Mouse (Mus musculus) layer of hippocampus, adult 11-12 months (tissue): ENCODE results near the gene Xkr7.

Experiments
- DNase-seq: peaks from one replicate; pipeline ENCODE4 v3.0.0; 2022; ENCODE audit warnings: low spot score

Gene Xkr7

GRCm38 (mm10) chr2:153032973-153033372 lies 1.3 kb downstream of the Xkr7 start:
- DNase-seq = no peak

- DNase-seq = no peak
Observed at GRCm38 (mm10) chr2:153033545-153034230, 2.0 kb downstream of the Xkr7 start.

DNA sequence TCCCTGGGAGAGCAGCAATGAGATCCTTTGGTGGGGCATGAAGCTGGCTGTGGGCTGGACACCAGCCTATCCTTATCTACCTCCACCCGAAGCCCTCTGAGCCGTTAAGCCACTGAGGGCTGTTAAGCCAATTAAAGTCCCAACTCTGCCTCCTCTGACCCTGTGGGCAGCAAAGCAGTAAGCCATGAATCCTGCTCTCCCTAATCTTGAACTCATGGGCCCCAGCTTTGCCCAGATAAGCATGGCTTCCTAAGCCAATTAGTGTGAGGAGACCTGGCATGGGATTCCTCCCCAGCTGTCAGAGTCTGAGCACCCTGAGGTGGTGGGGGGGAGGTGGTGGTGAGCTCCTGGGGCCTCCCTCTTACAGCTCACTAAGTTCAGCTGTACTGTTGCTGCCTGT lies 5.0 kb downstream of the Xkr7 start:
- no peak for DNase-seq

- DNase-seq = no peak
Observed at GRCm38 (mm10) chr2:153043886-153044285, 12.2 kb downstream of the Xkr7 start.

DNA sequence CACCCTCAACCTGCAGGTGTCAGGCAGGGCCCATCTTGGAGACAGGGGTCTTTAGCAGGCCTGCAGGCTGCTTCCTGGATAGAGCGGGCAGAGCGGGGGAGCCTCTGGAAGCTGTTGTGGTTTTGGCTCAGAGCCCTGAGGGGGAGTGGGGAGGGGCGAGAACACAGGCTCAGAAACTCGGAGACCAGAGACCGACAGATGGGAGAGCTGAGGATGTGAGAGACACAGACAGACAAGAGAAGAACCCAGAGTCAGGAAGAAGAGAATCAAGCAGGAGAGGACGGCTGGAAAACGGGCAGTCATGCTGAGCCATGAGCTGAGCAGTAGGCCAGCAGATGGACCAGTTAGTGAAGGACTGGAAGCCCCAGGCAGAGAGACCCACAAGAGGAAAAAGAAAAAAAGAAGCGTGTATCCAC lies 14.2 kb downstream of the Xkr7 start:
- DNase-seq = peak; percentile 20

GRCm38 (mm10) chr2:153047828-153048465 lies 16.3 kb downstream of the Xkr7 start:
- DNase-seq = peak; percentile 40

DNA sequence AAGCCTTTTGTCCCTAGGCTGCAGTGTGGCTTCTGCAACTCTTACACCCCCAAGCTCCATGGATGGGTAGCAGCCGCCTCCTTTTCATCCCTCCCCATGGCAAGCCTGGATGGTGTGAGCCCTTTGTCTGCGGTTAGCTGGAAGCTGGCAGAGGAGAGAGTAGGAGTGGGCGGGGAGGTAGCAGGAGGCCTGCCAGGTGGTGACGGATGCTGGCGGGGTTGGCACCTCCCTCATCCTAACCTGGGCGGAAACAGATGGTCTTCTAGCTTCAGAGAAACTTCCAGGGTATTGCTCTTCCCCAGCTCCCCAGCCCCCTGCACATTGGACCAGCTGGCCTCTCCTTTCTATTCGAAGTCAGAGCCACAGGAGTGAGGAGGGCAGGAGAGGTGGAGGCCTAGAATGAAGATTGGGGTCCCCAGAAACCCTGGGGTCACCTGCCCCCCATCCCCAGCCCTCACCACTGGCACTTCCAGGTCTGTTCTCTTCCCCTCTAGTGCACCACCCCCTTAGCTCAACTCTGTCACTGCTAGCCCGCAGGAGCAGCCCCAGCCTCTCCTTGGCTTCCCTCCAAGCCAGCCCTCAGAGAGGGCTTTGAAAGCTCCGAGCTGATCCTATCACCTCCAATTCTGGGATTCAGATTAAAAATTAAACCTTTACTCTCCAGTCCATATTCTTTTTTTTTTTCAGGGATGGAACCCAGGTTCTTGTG lies 17.8 kb downstream of the Xkr7 start:
- peak; percentile 21 for DNase-seq

DNA sequence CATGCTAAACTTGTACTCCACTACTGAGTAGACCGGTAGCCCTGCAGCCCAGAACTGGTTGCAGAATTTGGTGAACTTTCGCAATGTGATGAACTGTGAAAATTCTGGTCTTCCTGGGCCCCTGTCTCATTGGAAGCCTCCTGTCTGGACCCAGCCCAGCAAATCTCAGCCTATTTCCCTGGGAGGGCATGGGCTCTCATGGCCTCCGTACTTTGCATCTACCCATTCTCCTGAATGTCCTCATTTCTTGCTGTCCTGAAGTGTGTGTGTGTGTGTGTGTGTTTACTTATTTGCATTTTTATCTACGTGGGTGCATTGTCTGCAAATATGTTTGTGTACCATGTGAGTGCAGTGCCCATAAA lies 18.3 kb downstream of the Xkr7 start:
- no peak for DNase-seq

DNA sequence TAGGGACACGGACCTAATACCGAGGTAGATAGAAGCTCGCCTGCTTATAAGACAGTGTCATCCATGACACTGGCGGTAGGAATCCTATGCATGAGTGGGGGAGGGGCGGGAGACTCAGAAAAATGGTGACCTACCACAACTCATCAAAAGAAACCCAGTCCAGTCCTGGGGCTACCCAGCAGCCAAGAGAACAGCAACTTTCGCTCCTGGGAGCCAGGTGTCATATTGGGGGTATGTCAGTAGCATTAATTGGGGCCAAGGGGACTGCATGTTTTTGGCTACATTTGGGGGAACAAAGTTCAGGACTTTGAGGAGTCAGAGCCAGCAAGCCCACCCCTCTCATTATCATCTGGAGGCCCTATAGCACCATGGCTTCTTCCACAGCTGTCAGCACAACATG lies 19.4 kb downstream of the Xkr7 start:
- no peak for DNase-seq

DNA sequence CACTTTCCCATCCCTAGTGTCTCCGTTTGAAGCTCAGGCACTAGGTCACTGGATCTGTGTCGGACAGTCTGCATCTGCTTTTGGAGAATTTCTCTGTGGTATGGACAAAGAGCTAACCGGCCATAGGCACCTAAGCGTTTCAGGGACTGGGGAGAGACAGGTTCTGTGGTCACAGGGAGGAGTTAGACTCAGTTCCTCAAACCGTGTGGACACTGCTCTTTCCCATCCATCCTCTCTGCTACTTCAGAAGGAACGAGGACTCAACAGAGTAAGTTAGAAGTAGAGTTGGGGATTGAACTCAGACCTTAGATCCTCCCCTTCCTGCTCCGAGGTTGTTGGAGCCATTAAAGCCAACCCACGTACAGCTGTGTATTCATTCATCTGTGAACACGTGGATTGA lies 19.9 kb downstream of the Xkr7 start:
- no peak for DNase-seq

- DNase-seq = no peak
Observed at GRCm38 (mm10) chr2:153052700-153053351, 21.2 kb downstream of the Xkr7 start.

DNA sequence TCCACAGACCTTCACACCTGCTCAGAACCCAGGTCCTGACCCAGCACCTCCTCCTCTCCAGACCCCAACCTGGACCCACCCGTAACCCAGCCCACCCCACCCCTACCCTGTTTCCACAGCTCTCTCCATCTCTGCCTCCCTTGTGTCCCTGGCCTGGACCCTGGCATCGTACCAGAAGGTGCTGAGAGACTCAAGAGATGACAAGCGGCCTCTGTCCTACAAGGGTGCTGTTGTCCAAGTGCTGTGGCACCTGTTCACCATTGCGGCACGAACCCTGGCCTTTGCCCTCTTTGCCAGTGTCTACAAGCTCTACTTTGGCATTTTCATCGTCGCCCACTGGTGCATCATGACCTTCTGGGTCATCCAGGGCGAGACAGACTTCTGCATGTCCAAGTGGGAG lies 22.2 kb downstream of the Xkr7 start:
- DNase-seq = no peak

DNA sequence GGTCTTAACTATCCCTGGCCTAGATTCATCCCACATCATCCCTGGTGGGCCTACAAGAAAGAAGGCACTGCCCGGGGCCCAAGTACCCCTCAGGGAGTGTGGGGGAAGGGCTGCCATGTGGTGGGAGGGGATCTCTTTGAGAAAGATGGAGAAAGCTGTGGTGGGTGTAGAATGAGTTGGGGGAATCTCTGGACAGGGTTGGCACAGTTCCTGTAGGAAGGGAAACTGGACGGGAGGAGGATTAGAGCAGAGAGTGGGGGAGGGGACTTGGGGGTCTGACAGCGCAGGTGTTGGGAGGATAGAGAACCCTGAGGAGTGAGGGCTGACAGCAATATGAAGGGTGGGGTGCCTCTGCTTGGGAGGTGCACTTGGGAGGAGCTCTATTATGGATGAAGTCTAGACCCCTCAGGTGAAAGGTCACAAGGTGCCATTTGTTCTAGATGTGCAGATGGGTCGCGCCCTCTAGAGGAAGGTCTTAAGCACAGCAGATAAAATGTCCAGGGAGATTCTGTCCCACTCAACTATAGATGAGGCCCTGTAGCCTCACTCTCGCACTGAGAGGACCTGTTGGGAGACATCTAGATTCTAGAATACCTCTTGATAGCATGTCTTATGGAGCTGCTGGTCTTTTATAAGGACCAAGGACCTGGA lies 23.7 kb downstream of the Xkr7 start:
- no peak for DNase-seq

DNA sequence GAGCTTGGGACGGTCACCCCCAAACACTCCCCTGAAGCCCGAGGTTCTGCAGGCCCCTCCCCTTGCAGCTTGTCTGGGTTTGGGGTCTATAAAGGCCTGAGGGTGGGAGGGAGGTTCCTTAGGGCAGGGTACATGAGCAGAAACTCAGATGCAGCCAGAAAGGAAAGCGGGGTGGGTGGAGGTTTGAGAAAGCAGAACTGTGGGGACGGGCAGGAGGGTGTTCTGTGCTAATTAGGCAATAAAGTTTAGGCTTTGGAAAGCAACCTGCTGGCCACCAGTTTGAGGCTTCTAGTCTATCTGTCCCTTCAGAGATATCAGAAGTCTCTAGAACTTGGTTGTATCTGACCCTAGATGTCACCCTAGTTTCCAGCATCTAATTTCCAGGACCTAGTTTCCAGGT lies 26.7 kb downstream of the Xkr7 start:
- DNase-seq = no peak

GRCm38 (mm10) chr2:153060216-153060615 lies 28.6 kb downstream of the Xkr7 start:
- DNase-seq = no peak

GRCm38 (mm10) chr2:153063394-153063793 lies 31.7 kb downstream of the Xkr7 start:
- peak; percentile 23 for DNase-seq

DNA sequence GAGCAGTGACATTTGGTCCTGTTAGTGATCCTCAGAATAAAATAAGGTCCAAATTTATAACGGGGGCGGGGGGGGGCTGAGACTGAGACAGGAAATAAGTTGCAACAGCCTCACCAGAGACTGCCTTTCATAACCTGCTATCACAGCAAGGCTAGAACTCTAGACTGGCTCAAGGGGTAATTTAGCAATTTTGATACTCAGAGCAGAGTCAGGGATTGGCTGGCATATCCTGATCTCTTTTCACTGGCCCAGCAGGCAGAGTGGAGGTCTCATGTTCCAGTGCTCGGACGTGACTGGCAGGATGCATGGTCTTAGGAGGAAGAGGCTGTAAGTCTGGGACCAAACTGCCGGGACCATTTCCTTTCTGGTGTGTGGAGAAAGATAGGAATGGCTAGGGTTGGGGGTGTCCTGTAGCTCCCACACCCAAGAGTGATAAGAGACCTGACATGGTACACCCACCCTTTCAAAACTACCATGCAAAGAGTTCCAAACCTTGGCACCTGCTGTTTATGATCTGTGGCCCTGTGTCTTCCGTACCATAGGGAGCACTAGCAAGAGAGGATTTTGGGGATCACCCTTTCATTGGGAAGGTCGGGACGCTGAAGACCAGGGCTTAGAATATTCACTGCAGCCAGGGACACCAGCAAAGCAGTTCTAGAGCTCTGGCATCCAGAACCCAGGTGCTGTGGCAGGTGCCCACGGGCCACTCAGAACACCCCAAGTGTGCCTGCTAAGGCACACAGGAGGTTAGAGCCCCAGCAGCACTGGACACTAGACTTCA lies 32.7 kb downstream of the Xkr7 start:
- DNase-seq = no peak

DNA sequence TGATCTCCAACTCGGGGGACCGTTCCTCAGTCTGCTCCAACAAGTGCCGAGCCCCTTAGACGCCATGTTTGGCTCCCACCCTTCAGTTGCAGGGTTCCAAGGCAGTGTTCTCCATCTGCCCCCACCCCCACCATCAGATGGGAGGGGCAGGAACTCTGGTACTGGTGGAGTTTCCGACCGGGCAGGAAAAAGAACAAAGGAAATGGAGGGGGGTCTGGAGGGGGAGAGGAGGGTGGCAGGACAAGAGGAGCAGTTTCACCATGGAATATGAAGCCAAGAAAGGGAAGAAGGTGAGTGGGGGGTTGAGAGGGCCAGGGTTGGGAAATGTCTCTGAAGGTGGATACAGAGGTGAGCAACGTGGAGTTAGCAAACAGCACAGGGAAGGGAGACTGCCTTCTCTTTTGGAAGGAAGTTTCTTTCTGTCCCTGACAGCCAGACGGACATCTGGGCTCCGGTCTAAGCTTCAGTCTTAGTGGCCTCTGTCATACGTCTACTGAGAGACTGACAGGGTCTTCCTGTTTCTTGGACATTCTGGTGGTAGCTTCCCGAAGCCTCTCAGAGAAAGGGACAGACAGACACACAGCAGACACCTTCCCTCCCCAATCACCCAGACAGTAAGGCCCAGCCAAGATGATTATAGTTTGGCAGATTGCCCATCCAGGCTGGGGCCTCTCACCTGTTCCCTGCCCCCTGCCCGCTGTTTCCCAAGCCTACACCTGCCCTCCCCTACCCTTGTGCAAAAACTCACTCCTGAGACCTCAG lies 34.3 kb downstream of the Xkr7 start, which contains the start of gene Ccm2l:
Gene Ccm2l (plus strand): TSS at position 209 of the 762 bp plus-strand sequence.
- no peak for DNase-seq

GRCm38 (mm10) chr2:153066991-153067390 lies 35.3 kb downstream of the Xkr7 start:
- DNase-seq = no peak

DNA sequence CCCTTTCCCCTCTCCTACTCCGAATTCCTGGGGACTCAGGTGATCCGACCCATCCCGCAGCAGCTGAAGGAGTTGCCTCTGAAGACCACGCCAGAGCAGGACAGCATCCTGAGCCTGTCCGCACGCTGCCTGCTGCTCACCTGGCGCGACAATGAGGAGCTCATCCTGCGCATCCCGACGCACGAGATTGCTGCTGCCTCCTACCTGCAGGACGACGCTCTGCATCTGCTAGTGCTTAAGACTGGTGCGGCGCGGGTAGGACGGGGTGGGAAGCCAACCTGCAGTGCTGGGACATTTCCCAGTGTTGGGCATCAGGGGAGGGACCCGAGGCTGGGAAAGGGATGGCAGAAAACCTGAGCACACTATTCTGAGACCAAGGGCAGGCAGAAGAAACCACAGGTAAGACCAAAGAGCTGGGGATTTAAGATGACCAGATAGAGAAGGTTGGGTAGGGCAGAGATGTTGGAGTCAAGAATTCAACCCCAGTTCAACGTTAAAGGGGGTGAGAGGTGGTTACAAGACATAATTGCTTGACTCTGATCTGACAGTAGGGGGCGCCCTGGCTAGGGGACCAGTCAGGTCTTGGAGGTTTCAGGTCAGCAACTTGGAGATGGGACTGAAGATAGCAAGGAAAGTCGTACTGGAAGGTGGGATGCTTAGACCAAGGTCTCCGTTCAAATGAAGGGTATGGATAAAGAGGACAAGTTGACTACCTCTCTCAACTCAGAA lies 39.3 kb downstream of the Xkr7 start:
- no peak for DNase-seq
